Mouse (Mus musculus) spleen, postnatal 36 days (tissue): ENCODE results near the gene Nat8f4.
A peak's percentile ranks its signal among the peaks of the same experiment; 100 is the strongest.
"Not testable (repeated sequence)": the region's sequence is repeated elsewhere in the genome, so short reads cannot be mapped to it uniquely, and the experiment has no call there.

ENCODE experiments used
- DNase-seq, 2 experiments: peaks; one replicate each; pipeline ENCODE4 v3.0.0; 2022; ENCODE audit warnings: low spot score in 2 of 2, mixed read lengths in 1 of 2

The Nat8f4 gene

GRCm38 (mm10) chr6:85904642-85905061 lies at the start of gene Nat8f4:
Nat8f4 (minus strand) TSS chr6:85904884.
- peak; percentile 67 for DNase-seq

- no peak for DNase-seq
Measured at GRCm38 (mm10) chr6:85948549-85948948, 43.9 kb upstream of the Nat8f4 start.

- no peak for DNase-seq
Measured at GRCm38 (mm10) chr6:85942469-85942868, 37.8 kb upstream of the Nat8f4 start.

DNA sequence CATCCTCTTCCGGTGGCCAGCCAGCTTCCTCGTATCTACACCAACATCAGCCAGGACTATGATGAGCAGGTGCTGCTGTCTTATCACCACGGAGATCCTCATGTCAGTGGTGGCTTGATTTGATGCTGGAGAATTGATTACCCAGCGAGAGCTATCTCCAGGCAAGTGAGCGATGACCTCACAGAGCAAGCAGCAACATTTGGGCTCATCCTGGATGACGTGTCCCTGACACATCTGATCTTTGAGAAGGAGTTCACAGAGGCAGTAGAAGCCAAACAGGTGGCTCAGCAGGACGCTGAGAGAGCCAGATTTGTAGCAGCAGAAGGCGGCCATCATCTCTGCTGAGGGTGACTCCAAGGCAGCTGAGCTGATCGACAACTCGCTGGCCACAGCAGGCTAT lies 34.0 kb upstream of the Nat8f4 start:
- no peak for DNase-seq

DNA sequence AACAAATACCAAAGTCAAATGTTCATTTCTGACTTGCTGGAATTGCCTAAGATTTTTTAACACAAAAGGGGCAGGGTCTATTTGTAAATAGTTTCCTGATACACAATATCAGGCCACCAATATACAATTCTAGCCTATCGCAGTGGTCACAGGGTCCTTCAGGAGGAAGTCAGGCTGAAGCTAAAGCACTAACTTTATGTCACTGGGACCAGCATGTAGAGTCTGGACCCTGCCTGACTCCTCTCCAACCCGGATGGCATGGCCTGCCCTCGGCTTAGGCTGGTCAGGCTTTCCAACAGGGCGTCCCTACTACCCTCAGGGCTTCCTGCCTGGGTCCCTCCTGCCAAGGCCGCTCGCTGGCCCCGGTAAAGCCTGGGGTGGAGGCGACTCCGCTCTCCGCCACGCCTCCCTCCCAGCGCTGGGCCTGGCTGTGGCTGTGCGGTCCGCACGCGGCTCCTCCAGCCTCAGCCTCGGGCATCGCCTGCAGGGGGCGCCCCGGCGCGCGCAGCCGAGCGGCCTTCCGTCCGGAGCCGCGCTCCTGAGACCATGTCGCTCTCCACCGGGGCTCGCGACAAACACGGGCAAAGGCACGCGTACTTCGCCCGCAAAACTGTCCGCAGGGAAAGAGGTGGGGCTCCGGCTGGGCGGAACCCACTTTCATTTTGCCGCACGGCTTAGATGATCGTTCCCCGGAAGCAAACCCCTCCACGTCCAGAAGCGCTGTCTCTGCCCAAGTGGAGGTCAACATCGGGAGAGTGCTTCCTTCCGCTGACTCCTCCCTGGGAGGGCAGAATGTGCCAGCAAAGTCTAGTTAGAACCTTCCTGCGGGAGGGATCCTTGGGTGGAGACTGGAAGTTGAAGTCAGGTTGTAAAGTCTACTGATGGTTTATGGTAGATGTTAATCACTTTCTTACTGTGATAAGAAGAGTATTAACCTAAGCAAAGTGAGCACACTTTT lies 32.1 kb upstream of the Nat8f4 start:
- peak; percentile 78 to 80 for DNase-seq

DNA sequence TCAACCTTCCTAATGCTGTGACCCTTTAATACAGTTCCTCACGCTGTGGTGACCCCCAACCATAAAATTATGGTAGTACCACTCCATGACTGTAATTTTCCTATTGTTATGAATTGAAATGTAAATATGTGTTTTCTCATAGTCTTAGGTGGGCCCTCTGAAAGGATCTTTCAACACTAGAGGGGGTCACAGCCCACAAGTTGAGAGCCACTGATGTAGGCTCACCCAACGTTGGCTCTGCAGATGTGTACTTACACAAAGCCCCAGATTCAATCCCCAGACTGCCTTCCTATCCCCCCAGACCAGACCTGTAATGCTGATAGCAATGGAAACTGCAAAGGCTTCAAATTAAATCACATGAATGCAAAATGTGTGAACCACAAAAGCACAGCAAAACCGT lies 31.0 kb upstream of the Nat8f4 start:
- DNase-seq: no peak

- DNase-seq: no peak
Measured at GRCm38 (mm10) chr6:85934047-85934446, 29.4 kb upstream of the Nat8f4 start.

- no peak for DNase-seq
Measured at GRCm38 (mm10) chr6:85929312-85929711, 24.6 kb upstream of the Nat8f4 start.

GRCm38 (mm10) chr6:85927476-85928464 lies 23.1 kb upstream of the Nat8f4 start:
- DNase-seq: no peak

GRCm38 (mm10) chr6:85926709-85927108 lies 22.0 kb upstream of the Nat8f4 start:
- DNase-seq: no peak

DNA sequence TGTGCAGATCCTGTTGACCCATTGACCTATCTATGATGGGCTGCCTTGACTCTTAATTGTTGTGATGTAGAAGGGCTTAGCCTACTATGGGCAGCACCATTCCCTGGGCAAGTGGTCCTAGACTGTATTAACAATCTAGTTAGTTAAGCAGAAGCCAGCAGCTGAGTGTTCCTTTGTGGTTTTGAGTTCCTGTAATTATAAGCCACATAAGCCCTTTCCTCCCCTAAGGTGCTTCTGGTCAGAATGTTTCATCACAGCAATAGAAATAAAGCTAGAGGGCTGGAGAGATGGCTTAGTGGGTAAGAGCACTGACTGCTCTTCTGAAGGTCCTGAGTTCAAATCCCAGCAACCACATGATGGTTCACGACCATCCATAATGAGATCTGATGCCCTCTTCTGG lies 19.0 kb upstream of the Nat8f4 start:
- DNase-seq: no peak

GRCm38 (mm10) chr6:85919401-85919800 lies 14.7 kb upstream of the Nat8f4 start:
- no peak for DNase-seq

GRCm38 (mm10) chr6:85918341-85918740 lies 13.7 kb upstream of the Nat8f4 start:
- not testable (repeated sequence) for DNase-seq

- DNase-seq: no peak
Measured at GRCm38 (mm10) chr6:85916596-85916995, 11.9 kb upstream of the Nat8f4 start.

- peak; percentile 82 to 89 for DNase-seq
Measured at GRCm38 (mm10) chr6:85915539-85916513, 11.1 kb upstream of the Nat8f4 start, which contains the start of gene Nat8f1. Nat8f1 (minus strand) TSS chr6:85915687.

- peak in 1 of 2 experiments; percentile 23 for DNase-seq
Measured at GRCm38 (mm10) chr6:85915141-85915538, 10.5 kb upstream of the Nat8f4 start.

- no peak for DNase-seq
Measured at GRCm38 (mm10) chr6:85911587-85911986, 6.9 kb upstream of the Nat8f4 start, which contains the start of gene Tprkb. Tprkb (plus strand) TSS chr6:85911865.

DNA sequence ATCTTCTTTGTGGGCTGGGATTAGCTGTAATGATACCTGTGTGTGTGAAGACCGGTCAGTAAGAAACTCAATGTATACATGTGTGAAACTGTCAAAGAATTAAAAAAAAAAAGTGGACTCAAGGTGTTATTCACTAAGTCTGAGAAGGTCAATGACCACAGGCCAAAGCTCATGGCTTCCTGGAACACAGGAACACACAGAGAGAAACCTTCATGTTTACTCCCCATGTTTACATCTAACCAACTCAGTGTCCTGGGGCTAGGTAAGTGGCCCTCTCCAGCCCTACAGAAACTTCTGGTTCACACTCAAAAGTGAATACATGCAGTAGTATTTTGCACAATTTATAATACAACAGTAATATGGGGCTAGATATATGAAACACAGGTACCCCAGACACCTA lies 5.0 kb upstream of the Nat8f4 start:
- DNase-seq: no peak

GRCm38 (mm10) chr6:85908341-85908740 lies 3.7 kb upstream of the Nat8f4 start:
- DNase-seq: no peak

DNA sequence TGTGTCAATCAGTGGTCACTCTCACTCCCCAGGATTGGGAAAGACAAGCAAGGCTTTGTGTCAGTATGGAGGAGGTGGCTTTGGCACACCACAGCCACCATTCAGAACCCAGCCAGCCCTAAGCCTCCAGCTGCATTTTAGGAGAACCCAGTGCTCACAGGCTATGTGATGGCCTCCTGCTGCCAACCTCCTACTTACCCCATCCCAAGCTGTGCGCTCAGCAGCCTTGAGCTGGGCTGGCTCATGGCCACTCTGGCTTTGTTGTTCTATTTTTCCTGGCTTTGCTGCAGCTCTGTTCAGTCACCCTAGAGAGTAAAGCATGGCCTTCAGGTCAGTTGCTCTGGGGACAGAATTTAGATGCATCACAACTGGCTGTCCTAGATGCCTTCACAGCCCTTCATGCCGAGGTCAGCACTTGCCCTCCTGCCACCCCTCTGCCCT lies 2.2 kb upstream of the Nat8f4 start:
- DNase-seq: not testable (repeated sequence)

- DNase-seq: no peak
Measured at GRCm38 (mm10) chr6:85902303-85902702, 2.4 kb downstream of the Nat8f4 start.
